Mouse (Mus musculus) liver, postnatal 0 days (tissue): ENCODE measurements at regions not wholly inside any gene's neighbourhood (a gene's known extent, or its start where the extent isn't known, plus 50 kb on each side); places are given as distances from the start of the nearest gene placed in this dataset.
"Not testable (repeated sequence)": the region's sequence is repeated elsewhere in the genome, so short reads cannot be mapped to it uniquely, and the experiment has no call there.

Source experiments
- ATAC-seq: fragments of 200-750 bp; cut with Nextera tagmentation; 2 replicates; pipeline ENCODE4 v1.8.0; 2017; ENCODE audit warnings: mild to moderate bottlenecking, moderate library complexity
- DNase-seq: peaks from one replicate; pipeline ENCODE4 v3.0.0-alpha.2; 2016
- H3K27ac ChIP-seq: fragments of 300-500 bp; sonication (generic); 2 replicates; pipeline ENCODE4 v1.5.1; 2014; ENCODE audit warnings: antibody characterized with exemption, moderate library complexity, mild to moderate bottlenecking, low read depth
- H3K27me3 ChIP-seq: fragments of 300-500 bp; sonication (generic); 2 replicates; pipeline ENCODE4 v1.6.1; 2014; ENCODE audit warnings: low read length, control low read depth, mixed read lengths; ENCODE audit not compliant: insufficient read depth
- H3K36me3 ChIP-seq: fragments of 300-500 bp; sonication (generic); replicated peaks from 2 replicates; pipeline ENCODE4 v1.6.1; 2014; ENCODE audit warnings: mild to moderate bottlenecking, control low read depth, low read length, moderate library complexity, mixed read lengths; ENCODE audit not compliant: insufficient read depth
- H3K4me1 ChIP-seq: fragments of 300-500 bp; sonication (generic); 2 replicates; pipeline ENCODE4 v1.6.1; 2014; ENCODE audit warnings: antibody characterized with exemption, mild to moderate bottlenecking, control low read depth; ENCODE audit not compliant: insufficient read depth
- H3K4me2 ChIP-seq: fragments of 300-500 bp; sonication (generic); 2 replicates; pipeline ENCODE4 v1.6.1; 2014; ENCODE audit warnings: low read depth, mild to moderate bottlenecking, low read length, moderate library complexity, mixed read lengths
- H3K4me3 ChIP-seq: fragments of 300-500 bp; sonication (generic); 2 replicates; pipeline ENCODE4 v1.5.1; 2014; ENCODE audit warnings: low read depth, low read length
- H3K9ac ChIP-seq: fragments of 300-500 bp; sonication (generic); replicated peaks from 2 replicates; pipeline ENCODE4 v1.6.1; 2014; ENCODE audit warnings: mild to moderate bottlenecking, moderate library complexity
- H3K9me3 ChIP-seq: fragments of 300-500 bp; sonication (generic); 2 replicates; pipeline ENCODE4 v1.6.1; 2016; ENCODE audit warnings: mild to moderate bottlenecking, control low read depth, low read length, mixed read lengths
- CTCF ChIP-seq: sonication (generic); IDR thresholded peaks from 2 replicates; pipeline ENCODE4 v1.5.1; 2016; ENCODE audit warnings: antibody characterized with exemption, low read depth
- EP300 ChIP-seq: IDR thresholded peaks from 2 replicates; pipeline ENCODE4 v1.6.1; 2016; ENCODE audit warnings: antibody characterized with exemption, low read depth, mild to moderate bottlenecking
- whole genome bisulfite sequencing: fragments of 180-500 bp; shearing (Covaris S2); extraction: QIAGEN DNeasy Blood & Tissue Kit; methylation state at CpG from one replicate; pipeline ENCODE4 v1.1.7; 2014; ENCODE audit not compliant: insufficient replicate concordance; 5-methylcytosine and 5-hydroxymethylcytosine counted together

DNA sequence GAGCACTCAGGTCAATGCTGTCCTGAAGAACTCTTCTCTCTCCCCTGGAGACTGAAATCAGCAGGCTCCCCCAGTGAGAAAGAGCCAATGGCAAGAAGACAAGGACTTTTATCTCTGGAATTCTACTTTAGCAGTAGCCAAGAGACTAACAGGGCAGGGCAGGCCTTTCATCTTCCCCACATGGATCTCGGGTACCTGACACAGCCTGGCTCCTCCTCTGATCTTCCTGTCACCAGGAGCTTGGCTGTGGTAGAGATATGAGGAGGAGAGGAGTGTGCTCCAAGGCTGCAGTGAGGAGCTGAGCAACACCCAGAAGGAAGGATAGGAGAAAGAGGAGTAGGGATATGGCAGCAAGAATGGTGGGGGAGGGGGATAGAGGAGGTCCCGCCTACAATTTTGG is 488.5 kb downstream of the Tns1 start:
- ATAC-seq (no peak), DNase-seq (no peak)

DNA sequence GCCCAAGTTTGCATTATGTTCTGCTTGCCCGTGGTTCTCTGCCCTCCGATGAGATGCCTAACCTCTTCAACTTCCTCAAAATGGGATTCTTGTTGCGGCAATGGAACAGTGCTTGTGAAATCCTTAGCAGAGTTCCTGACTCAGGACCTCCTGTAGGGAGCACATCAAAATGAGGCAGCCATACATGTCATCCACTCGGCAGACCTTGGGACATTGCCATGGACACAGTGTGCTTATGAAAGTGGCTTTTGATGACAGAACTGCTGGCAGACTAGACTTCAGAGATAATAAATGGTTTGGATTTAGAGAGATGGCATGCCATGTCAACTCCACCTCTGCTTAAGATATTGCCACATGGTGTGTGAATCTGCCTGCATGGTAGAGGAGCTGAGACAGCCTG is 489.4 kb downstream of the Tns1 start:
- no peaks in the 10 kb centered on the region for H3K9me3 ChIP-seq
- H3K36me3 ChIP-seq, result no peaks in the 10 kb centered on the region
- H3K4me2 ChIP-seq, result no peak overlapping the region
- no peak overlapping the region for H3K4me3 ChIP-seq
- H3K4me1 ChIP-seq, result no peaks in the 10 kb centered on the region
- DNase-seq (no peak), ATAC-seq (no peak)
- no peak overlapping the region for H3K27ac ChIP-seq
- TF ChIP-seq CTCF (no peak), EP300 (no peak)
- no peak overlapping the region for H3K9ac ChIP-seq
- 68% methylated on average over 4 of the region's 4 CpGs for WGBS
- H3K27me3 ChIP-seq, result no peaks in the 10 kb centered on the region

More for the DNA sequence above, 488.5 kb downstream of the Tns1 start:
- Histone ChIP-seq H3K27me3 (no peaks in the 10 kb centered on the region), H3K36me3 (no peaks in the 10 kb centered on the region), H3K27ac (no peak overlapping the region), H3K4me2 (no peak overlapping the region), H3K9me3 (no peaks in the 10 kb centered on the region), H3K4me3 (no peak overlapping the region), H3K4me1 (no peaks in the 10 kb centered on the region), H3K9ac (no peak overlapping the region)
- WGBS, result 62% methylated on average over 2 of the region's 2 CpGs
- no peak for TF ChIP-seq EP300
- TF ChIP-seq CTCF, result no peak

DNA sequence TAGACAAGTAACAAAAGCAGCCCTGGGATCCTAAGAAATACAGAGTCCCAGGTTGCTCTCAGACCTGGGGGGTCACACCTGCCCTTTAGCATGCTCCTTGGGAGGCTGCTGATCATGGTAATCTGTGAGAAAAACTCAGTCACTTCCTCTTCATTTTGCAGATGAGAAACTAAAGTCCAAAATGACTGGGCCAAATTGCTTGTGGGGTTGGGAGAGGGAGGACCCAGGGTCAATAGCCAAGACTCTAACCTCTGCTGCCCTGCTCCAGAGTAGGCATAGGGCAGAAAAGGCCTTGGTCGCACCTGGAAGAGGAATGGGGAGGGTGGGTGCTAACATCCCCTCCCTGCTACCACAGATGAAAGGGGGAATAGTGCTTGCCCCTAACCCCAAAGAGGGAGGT is 491.2 kb downstream of the Tns1 start:
- DNase-seq (no peak), ATAC-seq (no peak)
- Histone ChIP-seq H3K36me3 (no peaks in the 10 kb centered on the region), H3K27ac (no peak overlapping the region), H3K4me2 (no peak overlapping the region), H3K9me3 (no peaks in the 10 kb centered on the region), H3K9ac (no peak overlapping the region), H3K4me3 (no peak overlapping the region), H3K27me3 (no peaks in the 10 kb centered on the region), H3K4me1 (no peaks in the 10 kb centered on the region)
- no peak for TF ChIP-seq CTCF
- no peak for TF ChIP-seq EP300
- 73% methylated on average over 1 of the region's 1 CpGs for WGBS

DNA sequence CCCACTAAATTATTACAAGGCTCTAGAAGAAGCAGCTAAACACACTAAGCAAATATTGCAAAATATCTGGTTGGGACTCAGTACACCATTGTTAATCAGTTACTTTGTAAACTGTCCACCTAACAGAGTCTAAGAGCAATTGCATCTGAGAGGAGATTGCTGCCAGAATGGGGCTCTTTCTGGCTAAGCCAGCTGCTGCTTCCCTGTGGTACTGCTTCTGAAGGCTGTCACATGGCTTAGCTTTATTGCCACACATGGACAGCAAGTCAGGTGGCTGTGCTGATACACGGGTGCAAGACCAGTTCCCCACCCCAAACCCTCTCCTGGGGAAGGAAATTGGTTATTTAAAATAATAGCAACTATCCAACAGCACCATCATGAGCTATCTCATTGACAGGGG is 493.9 kb downstream of the Tns1 start:
- TF ChIP-seq EP300 (no peak), CTCF (no peak)
- no peaks in the 10 kb centered on the region for H3K9me3 ChIP-seq
- no peaks in the 10 kb centered on the region for H3K36me3 ChIP-seq
- no peak overlapping the region for H3K9ac ChIP-seq
- no peaks in the 10 kb centered on the region for H3K4me1 ChIP-seq
- H3K4me2 ChIP-seq, result no peak overlapping the region
- H3K4me3 ChIP-seq, result no peak overlapping the region
- H3K27ac ChIP-seq, result no peak overlapping the region
- 8% methylated on average over 1 of the region's 1 CpGs for WGBS
- peak; percentile 99 for ATAC-seq
- DNase-seq, result peak; percentile 44
- no peaks in the 10 kb centered on the region for H3K27me3 ChIP-seq

DNA sequence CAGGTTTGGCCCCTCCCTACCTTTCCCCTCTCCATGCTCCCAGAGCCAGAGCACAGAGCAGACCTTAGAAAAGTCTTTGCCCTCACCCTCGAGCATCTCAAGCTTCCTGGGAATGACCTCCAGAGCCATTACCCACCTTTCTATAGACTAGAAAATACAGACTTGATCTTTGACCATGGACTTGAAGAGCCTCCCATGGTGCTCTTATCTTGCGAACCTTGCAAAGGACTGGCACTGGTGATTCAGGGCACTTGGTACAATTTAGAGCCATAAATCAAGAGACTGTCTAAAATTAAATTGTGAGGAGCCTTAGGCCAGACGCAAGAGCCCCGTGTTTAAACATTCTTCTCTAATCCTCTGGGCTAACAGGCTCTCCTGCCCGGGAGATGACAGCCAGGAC is 498.9 kb downstream of the Tns1 start:
- DNase-seq (no peak), ATAC-seq (no peak)
- Histone ChIP-seq H3K9me3 (no peaks in the 10 kb centered on the region), H3K9ac (no peak overlapping the region), H3K27me3 (no peaks in the 10 kb centered on the region), H3K36me3 (no peaks in the 10 kb centered on the region), H3K4me3 (no peak overlapping the region), H3K4me1 (no peaks in the 10 kb centered on the region), H3K27ac (no peak overlapping the region), H3K4me2 (no peak overlapping the region)
- TF ChIP-seq CTCF (no peak), EP300 (no peak)
- 65% methylated on average over 5 of the region's 5 CpGs for WGBS

DNA sequence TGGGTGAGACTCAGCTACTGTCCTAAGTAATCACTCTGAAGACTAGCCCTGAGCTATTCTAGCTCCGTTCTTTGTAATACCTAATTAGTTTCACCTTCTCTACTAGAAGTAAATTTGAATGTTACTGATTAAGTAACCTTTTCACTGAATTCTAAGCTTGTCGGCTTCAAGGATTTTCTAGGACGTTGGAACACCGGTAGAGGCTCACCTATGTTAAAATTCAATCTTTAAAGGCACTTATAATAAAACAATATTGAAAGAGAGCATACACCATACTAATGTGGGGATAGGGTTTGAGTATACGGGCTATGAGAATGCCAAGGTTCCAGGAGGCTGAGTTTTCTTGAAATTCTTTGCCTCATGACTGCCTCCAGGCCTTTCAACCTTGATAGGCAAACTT is 503.1 kb downstream of the Tns1 start:
- DNase-seq, H3K27ac ChIP-seq, H3K4me2 ChIP-seq, H3K27me3 ChIP-seq, H3K9me3 ChIP-seq, H3K4me3 ChIP-seq, H3K4me1 ChIP-seq, ATAC-seq, H3K9ac ChIP-seq, H3K36me3 ChIP-seq: not testable (repeated sequence)
- WGBS, result 81% methylated on average over 5 of the region's 5 CpGs

DNA sequence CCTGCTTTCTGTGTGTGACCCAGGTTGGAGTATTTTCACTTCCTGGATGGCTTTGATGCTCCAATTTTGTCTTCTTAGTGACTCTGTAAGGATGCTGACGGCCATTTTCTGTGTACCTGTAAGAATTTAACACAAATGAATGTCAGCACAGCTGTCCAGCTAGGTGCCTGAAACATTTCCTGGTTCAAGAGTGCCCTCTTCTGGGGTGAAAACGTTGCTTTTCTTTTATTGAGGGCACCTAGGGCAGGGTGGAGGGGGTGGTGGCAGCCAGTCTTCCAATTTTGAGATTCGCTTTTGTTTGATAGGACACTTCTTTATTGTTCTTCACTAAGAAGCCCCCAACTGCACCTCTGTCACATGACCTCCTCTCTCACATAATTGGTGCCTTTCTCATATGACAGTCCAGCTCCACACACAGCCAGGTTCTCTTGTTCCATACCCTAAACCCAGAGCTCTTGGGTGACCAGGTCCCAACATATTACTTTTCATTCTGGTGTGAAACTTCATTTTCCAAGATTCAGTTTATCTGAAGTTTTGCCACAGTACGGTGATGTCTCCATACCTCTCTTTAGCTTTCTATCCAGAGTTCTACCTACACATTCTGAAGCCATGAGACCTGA is 505.6 kb downstream of the Tns1 start:
- ATAC-seq, result no peak
- Histone ChIP-seq H3K27me3 (no peaks in the 10 kb centered on the region), H3K9me3 (no peaks in the 10 kb centered on the region), H3K27ac (no peak overlapping the region), H3K4me2 (no peak overlapping the region), H3K9ac (no peak overlapping the region), H3K36me3 (no peaks in the 10 kb centered on the region), H3K4me1 (no peaks in the 10 kb centered on the region), H3K4me3 (no peak overlapping the region)
- 47% methylated on average over 4 of the region's 4 CpGs for WGBS
- DNase-seq, result no peak
- peak; percentile 53 for TF ChIP-seq CTCF
- TF ChIP-seq EP300, result no peak
